Mouse (Mus musculus) stomach, postnatal 0 days (tissue): ENCODE measurements around the gene Tvp23b.

Experiments
- CTCF ChIP-seq: IDR thresholded peaks from 2 replicates; pipeline ENCODE4 v1.5.1; 2016; ENCODE audit warnings: antibody characterized with exemption, low read depth, mild to moderate bottlenecking, moderate library complexity
- EP300 ChIP-seq: optimal IDR thresholded peaks from 2 replicates; pipeline ENCODE3; 2016; ENCODE audit warnings: antibody characterized with exemption

GRCm38 (mm10) chr11:62851199-62851598 lies 28.1 kb upstream of the Tvp23b start:
- TF ChIP-seq CTCF (peak; percentile 85), EP300 (no peak)
